Mouse (Mus musculus) thymus, postnatal 4 days (tissue): ENCODE results near the gene Slc18a3.

Experiments used
- DNase-seq: peaks from one replicate; pipeline ENCODE4 v3.0.0; 2021

The Slc18a3 gene

DNA sequence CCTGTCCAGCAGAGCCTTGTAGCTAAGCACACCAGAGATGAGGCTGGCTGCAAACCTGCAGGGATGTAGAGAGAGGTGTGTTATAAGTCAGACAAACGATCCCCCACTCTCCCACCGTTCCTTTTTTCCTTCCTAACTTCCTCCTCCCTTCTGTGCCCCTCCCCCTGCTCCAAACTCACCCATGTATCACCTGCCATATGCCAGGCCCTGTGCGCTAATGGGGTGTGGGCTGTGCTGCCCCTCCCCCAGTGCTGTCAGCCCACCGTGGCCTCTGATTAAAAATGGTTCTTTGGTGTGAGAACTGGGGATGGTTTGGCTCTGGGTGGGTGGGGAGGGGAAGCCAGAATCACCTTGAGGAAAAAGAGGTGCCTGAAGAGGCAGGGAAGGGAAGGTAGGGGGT is 12.1 kb downstream of the Slc18a3 start:
- no peak for DNase-seq

GRCm38 (mm10) chr14:32446989-32447388 is 17.7 kb downstream of the Slc18a3 start:
- DNase-seq: no peak

GRCm38 (mm10) chr14:32443446-32443845 is 21.2 kb downstream of the Slc18a3 start:
- no peak for DNase-seq

DNA sequence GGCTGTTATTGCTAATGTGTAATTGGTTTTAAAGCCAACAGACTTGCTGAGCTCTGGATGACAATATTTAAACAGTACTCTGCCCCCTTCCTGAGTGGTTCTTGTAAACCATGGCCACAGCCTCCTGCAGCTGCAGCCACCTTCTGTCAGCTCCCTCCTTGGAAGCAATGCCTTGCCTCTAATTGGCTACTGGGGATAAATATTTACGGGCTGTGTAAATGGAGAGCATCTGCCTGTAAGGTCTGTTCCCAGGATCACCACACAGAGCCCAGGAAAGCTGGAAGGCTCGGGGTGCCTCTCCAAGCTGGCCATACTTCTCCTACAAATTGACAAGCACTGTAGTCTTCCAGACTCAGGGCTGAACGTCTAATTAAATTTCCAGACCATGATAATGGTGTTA is 24.9 kb downstream of the Slc18a3 start:
- DNase-seq: no peak

DNA sequence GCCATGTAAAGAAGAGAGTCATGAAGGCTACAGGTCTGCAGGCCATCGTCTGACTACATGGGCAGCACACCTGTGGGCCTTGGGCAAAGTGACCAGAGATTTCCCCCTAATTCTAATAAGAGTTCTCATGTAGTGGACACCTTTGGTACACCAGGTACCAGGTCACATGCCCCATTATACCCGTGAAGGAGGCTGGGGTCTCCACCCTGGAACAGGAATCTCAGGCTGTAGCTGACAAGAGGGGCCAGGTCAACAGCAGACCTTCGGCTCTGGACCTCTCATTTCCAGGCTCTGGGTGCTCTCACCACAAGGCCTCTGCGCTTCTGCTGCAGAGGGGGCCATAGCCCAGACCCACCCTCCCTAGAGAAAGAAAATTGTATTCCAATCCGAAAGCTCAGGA is 25.3 kb downstream of the Slc18a3 start:
- no peak for DNase-seq

GRCm38 (mm10) chr14:32437352-32437793 is 27.3 kb downstream of the Slc18a3 start:
- no peak for DNase-seq

DNA sequence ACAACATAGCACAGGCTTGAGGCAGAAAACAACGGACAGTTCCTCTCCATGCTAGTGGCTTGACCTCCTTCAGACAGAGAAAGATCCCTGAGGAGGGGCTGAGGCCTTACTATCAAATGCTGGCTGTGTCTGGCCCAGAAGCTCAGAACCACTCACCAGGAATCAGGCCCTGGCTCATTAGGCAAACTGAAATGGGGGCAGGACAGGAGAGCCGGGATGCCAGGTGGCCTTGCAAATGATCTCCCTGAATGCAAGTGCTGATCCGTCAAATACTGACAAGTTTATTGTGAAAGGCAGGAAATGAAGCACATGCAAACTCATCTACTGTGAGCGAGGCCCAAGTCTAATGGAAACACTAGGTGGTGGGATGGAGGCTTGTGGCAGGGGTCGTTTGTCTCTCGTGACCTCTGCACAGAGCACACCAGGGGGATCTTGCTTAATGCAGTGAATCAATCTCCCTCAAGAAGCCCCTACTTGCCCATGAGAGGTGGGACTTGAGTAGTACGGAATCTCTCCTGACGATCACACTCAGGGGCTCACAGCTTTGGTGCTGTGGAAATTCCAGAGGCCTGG is 35.5 kb downstream of the Slc18a3 start:
- no peak for DNase-seq

DNA sequence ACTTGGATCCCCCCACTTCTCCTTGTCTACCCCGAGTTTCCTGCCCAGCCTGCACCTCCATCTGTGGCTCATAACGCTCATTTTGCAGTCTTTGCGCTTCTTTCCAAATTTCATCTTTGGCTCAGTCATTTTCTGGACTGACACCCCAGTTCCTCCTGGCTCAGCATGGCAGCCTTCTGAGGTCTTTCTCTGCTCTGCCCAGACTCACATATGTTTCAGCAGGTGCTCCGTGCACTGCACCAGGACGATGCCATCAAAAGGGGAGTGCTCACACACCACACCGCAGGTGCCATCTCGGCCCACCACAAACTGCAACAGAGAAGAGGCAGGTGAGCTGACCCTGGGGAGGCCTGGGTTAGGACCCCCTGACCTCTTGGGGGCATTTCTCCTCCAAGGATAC is 40.7 kb downstream of the Slc18a3 start:
- no peak for DNase-seq

GRCm38 (mm10) chr14:32418747-32419146 is 45.9 kb downstream of the Slc18a3 start:
- DNase-seq: no peak
